Mouse (Mus musculus) G1E (cell line): ENCODE measurements around the gene Gm826. TPM values are rescaled to one million over a fixed set of nuclear protein-coding genes. Genes with fewer than 3 reads are reported as not detected.

Experiments used
- ATAC-seq: 2 replicates; pipeline ENCODE4 v1.8.0; 2016; ENCODE audit warnings: mild to moderate bottlenecking; ENCODE audit not compliant: insufficient number of reproducible peaks, poor library complexity, low FRiP score, severe bottlenecking; ENCODE audit errors: extremely low read depth
- DNase-seq: peaks from one replicate; pipeline ENCODE4 v3.0.0; 2012; ENCODE audit warnings: low spot score
- H3K27me3 ChIP-seq: 2 replicates; pipeline ENCODE4 v1.6.1; 2012; ENCODE audit warnings: mild to moderate bottlenecking, low read length, inconsistent platforms; ENCODE audit not compliant: insufficient read depth
- H3K36me3 ChIP-seq: replicated peaks from 2 replicates; pipeline ENCODE3; 2012; ENCODE audit warnings: mild to moderate bottlenecking, inconsistent platforms
- H3K4me1 ChIP-seq: 2 replicates; pipeline ENCODE4 v1.6.1; 2012; ENCODE audit warnings: low read depth, low read length, inconsistent platforms, mixed read lengths; ENCODE audit not compliant: insufficient read depth
- H3K4me3 ChIP-seq: 2 replicates; pipeline ENCODE4 v1.5.1; 2012; ENCODE audit warnings: low read depth, mild to moderate bottlenecking, inconsistent platforms, low read length, moderate library complexity, mixed read lengths
- H3K9me3 ChIP-seq: replicated peaks from 2 replicates; pipeline ENCODE4 v1.6.1; 2012; ENCODE audit warnings: inconsistent platforms
- CTCF ChIP-seq: IDR thresholded peaks from 2 replicates; pipeline ENCODE4 v1.5.1; 2012; ENCODE audit warnings: low read depth, low read length, inconsistent platforms, mixed read lengths
- GATA1 ChIP-seq: IDR thresholded peaks from 2 replicates; pipeline ENCODE4 v1.6.1; 2012; ENCODE audit warnings: borderline replicate concordance, low read length, inconsistent platforms, mixed read lengths
- GATA2 ChIP-seq: IDR thresholded peaks from 2 replicates; pipeline ENCODE4 v1.6.1; 2012; ENCODE audit warnings: low read depth, low read length, inconsistent platforms, borderline replicate concordance
- POLR2AphosphoS5 ChIP-seq: IDR thresholded peaks from 2 replicates; pipeline ENCODE4 v1.6.1; 2012; ENCODE audit warnings: low read depth, low read length, inconsistent platforms; ENCODE audit not compliant: insufficient replicate concordance
- TAL1 ChIP-seq: conservative IDR thresholded peaks from 2 replicates; pipeline ENCODE4 v1.6.1; 2012; ENCODE audit warnings: low read depth, low read length, inconsistent platforms, mixed read lengths
- polyA plus RNA-seq: library from polyadenylated mRNA; stranded (reverse); fragments of >175 nt; gene quantifications from 2 replicates; pipeline ENCODE4 v1.2.3, GENCODE M21; 2012
- total RNA-seq, 2 experiments: library from RNA; stranded (forward) in 1 of 2; stranded (reverse) in 1 of 2; fragments of 200-1000 nt in 1 of 2; fragments of >200 nt in 1 of 2; fragmentation: Nextera tagmentation in 1 of 2; gene quantifications; 2 replicates each; pipeline ENCODE4 v1.2.3; 2014 to 2017

The Gm826 gene
- total and polyA plus RNA-seq, 3 experiments: not detected

- TF ChIP-seq POLR2AphosphoS5: no peak
- no peak for TF ChIP-seq TAL1
- no peak for TF ChIP-seq GATA1
- no peak for TF ChIP-seq GATA2
- TF ChIP-seq CTCF: no peak
- ATAC-seq (no peak), DNase-seq (no peak)
- Histone ChIP-seq H3K4me1 (no peaks in the 10 kb centered on the region), H3K9me3 (peaks cover 69% of the 10 kb centered on the region), H3K36me3 (no peaks in the 10 kb centered on the region), H3K4me3 (no peak overlapping the region), H3K27me3 (no peaks in the 10 kb centered on the region)
Measured at GRCm38 (mm10) chr2:160340121-160340520, 6.2 kb upstream of the Gm826 start.

- TF ChIP-seq GATA1: no peak
- no peak for TF ChIP-seq CTCF
- no peak for TF ChIP-seq TAL1
- TF ChIP-seq POLR2AphosphoS5: no peak
- no peak for TF ChIP-seq GATA2
- H3K36me3 ChIP-seq: no peaks in the 10 kb centered on the region
- H3K27me3 ChIP-seq: no peaks in the 10 kb centered on the region
- H3K9me3 ChIP-seq: peaks cover 69% of the 10 kb centered on the region
- H3K4me1 ChIP-seq: no peaks in the 10 kb centered on the region
- no peak for ATAC-seq
- no peak for DNase-seq
- H3K4me3 ChIP-seq: no peak overlapping the region
Measured at GRCm38 (mm10) chr2:160339595-160339994, 5.6 kb upstream of the Gm826 start.

- TF ChIP-seq CTCF: no peak
- TF ChIP-seq POLR2AphosphoS5: no peak
- TF ChIP-seq GATA1: no peak
- TF ChIP-seq TAL1: no peak
- TF ChIP-seq GATA2: no peak
- Histone ChIP-seq H3K4me1 (no peaks in the 10 kb centered on the region), H3K9me3 (peaks cover 80% of the 10 kb centered on the region), H3K27me3 (no peaks in the 10 kb centered on the region), H3K36me3 (no peaks in the 10 kb centered on the region), H3K4me3 (no peak overlapping the region)
- DNase-seq: no peak
- no peak for ATAC-seq
Measured at GRCm38 (mm10) chr2:160336053-160336452, 2.1 kb upstream of the Gm826 start.

- ATAC-seq (no peak), DNase-seq (no peak)
- Histone ChIP-seq H3K9me3 (peaks cover 86% of the 10 kb centered on the region), H3K4me1 (no peaks in the 10 kb centered on the region), H3K4me3 (no peak overlapping the region), H3K27me3 (no peaks in the 10 kb centered on the region), H3K36me3 (no peaks in the 10 kb centered on the region)
- TF ChIP-seq POLR2AphosphoS5 (no peak), CTCF (no peak), GATA1 (no peak), GATA2 (no peak), TAL1 (no peak)
Measured at GRCm38 (mm10) chr2:160335043-160335442, 1.1 kb upstream of the Gm826 start.

GRCm38 (mm10) chr2:160332516-160333325, 1.2 kb downstream of the Gm826 start:
- no peaks in the 10 kb centered on the region for H3K27me3 ChIP-seq
- DNase-seq (no peak), ATAC-seq (no peak)
- no peak overlapping the region for H3K4me3 ChIP-seq
- no peaks in the 10 kb centered on the region for H3K36me3 ChIP-seq
- peaks cover 86% of the 10 kb centered on the region for H3K9me3 ChIP-seq
- TF ChIP-seq TAL1: no peak
- TF ChIP-seq CTCF: no peak
- TF ChIP-seq POLR2AphosphoS5: no peak
- H3K4me1 ChIP-seq: no peaks in the 10 kb centered on the region

- H3K27me3 ChIP-seq: no peaks in the 10 kb centered on the region
- no peak overlapping the region for H3K4me3 ChIP-seq
- ATAC-seq: no peak
- H3K9me3 ChIP-seq: peaks cover 87% of the 10 kb centered on the region
- no peaks in the 10 kb centered on the region for H3K4me1 ChIP-seq
- TF ChIP-seq POLR2AphosphoS5 (no peak), GATA1 (no peak), TAL1 (no peak), CTCF (no peak), GATA2 (no peak)
- H3K36me3 ChIP-seq: no peaks in the 10 kb centered on the region
- no peak for DNase-seq
Measured at GRCm38 (mm10) chr2:160328886-160329285, 5.1 kb downstream of the Gm826 start.
